ENCODE assay signal across 7 mouse cellular contexts in the genomic region with DNA sequence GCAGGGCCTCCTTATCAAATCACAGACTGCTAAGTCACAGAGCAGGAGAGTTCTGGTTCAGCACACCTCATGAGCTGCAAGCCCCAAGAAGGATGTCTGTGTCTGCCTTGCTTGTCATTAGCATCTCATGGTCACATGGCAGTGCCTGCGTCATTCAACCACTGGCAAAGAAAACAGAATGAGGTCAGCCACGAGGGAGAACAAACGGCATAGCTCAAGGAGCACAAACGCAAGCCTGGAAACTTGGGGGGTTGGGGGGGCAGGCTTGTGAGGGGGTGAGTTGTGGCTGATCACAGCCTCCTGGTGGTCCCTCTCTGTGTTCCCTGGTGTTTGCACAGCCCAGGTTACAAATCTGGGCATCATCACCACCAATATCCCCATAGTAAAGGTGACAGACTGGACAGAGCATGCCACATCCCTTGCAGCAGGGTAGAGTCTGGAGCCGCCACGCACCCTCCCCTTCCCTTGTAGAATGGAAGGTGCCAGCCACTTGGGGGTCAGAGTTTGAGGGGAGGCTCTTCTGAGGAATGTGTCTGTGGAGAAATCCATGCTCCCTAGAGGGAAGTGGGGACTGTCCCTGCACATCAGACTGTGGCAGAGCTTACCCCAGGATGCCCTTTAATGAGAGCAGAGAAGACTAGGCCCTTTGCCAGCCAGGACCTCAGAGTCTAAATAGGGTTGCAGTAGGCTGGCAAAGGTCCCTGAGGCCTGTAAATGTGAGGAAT.
A peak's percentile ranks its signal among the peaks of the same experiment; 100 is the strongest.
DNase-seq lines count a peak whose midpoint lies in the region; ATAC-seq and TF ChIP-seq lines count a peak whose summit lies in the region.

No protein-coding gene starts in this region.

- ATAC-seq in forebrain, postnatal 0 days, result peak; percentile 88
- ATAC-seq in hindbrain, embryonic 12.5 days (ENCODE audit: low FRiP score), result peak; percentile 73
- ATAC-seq in midbrain, embryonic 15.5 days (replicated peaks), result peak; percentile 83

- TF ChIP-seq CTCF in forebrain, postnatal 0 days (IDR thresholded peaks at IDR 0.05; ENCODE audit: low read depth), result no peak

- 18% methylated on average over 6 of the region's 6 CpGs for WGBS in forebrain, postnatal 0 days
- WGBS in hindbrain, embryonic 12.5 days, result 34% methylated on average over 6 of the region's 6 CpGs
- WGBS in midbrain, embryonic 15.5 days, result 28% methylated on average over 6 of the region's 6 CpGs

- H3K4me1 ChIP-seq in forebrain, postnatal 0 days (ENCODE audit: insufficient read depth), result no peaks in the 10 kb centered on the region
- H3K4me1 ChIP-seq in hindbrain, embryonic 12.5 days, result peaks cover 23% of the 10 kb centered on the region
- H3K4me1 ChIP-seq in midbrain, embryonic 15.5 days, result peaks cover 15% of the 10 kb centered on the region

- H3K4me2 ChIP-seq in forebrain, postnatal 0 days (ENCODE audit: low read depth), result no peak overlapping the region
- peak overlapping the region; percentile 13; the same call in 1 of the 2 replicates for H3K4me2 ChIP-seq in hindbrain, embryonic 12.5 days (replicated peaks)
- H3K4me2 ChIP-seq in midbrain, embryonic 15.5 days, result peak overlapping the region; percentile 10; the same call in 1 of the 2 replicates

- H3K4me3 ChIP-seq in forebrain, postnatal 0 days (ENCODE audit: low read depth, low read length), result no peak overlapping the region
- H3K4me3 ChIP-seq in hindbrain, embryonic 12.5 days, result no peak overlapping the region
- H3K4me3 ChIP-seq in midbrain, embryonic 15.5 days, result no peak overlapping the region

- no peaks in the 10 kb centered on the region for H3K27me3 ChIP-seq in forebrain, postnatal 0 days (ENCODE audit: insufficient read depth, low read length)
- H3K27me3 ChIP-seq in hindbrain, embryonic 12.5 days, result no peaks in the 10 kb centered on the region
- no peaks in the 10 kb centered on the region for H3K27me3 ChIP-seq in midbrain, embryonic 15.5 days (replicated peaks)

- H3K27ac ChIP-seq in forebrain, postnatal 0 days (ENCODE audit: low read depth, low read length), result peak overlapping the region; percentile 57
- H3K27ac ChIP-seq in hindbrain, embryonic 12.5 days, result peak overlapping the region; percentile 25; the same call in 1 of the 2 replicates
- peak overlapping the region; percentile 66 for H3K27ac ChIP-seq in midbrain, embryonic 15.5 days

- no peaks in the 10 kb centered on the region for H3K36me3 ChIP-seq in forebrain, postnatal 0 days (ENCODE audit: insufficient read depth)
- no peaks in the 10 kb centered on the region for H3K36me3 ChIP-seq in hindbrain, embryonic 12.5 days
- H3K36me3 ChIP-seq in midbrain, embryonic 15.5 days (replicated peaks), result no peaks in the 10 kb centered on the region

- peak; percentile 85 for DNase-seq in Muller cell, postnatal 12 days (ENCODE audit: inconsistent ontology term)
- DNase-seq in adrenal gland, postnatal 10 days, result peak; percentile 85
- peak; percentile 75 for DNase-seq in forebrain, postnatal 0 days
- peak; percentile 48 to 52 for DNase-seq in layer of hippocampus, postnatal 36 days
- no peak for DNase-seq in c-Kit-positive CD71-positive TER-119-positive erythroid progenitor cells, embryonic 14.5 days (ENCODE audit: low spot score)

- no peaks in the 10 kb centered on the region for H3K9me3 ChIP-seq in forebrain, postnatal 0 days (ENCODE audit: low read length)
- H3K9me3 ChIP-seq in hindbrain, embryonic 12.5 days (replicated peaks), result no peaks in the 10 kb centered on the region
- no peaks in the 10 kb centered on the region for H3K9me3 ChIP-seq in midbrain, embryonic 15.5 days

- H3K9ac ChIP-seq in forebrain, postnatal 0 days, result no peak overlapping the region
- H3K9ac ChIP-seq in hindbrain, embryonic 12.5 days, result no peak overlapping the region; the same call in 1 of the 2 replicates
- H3K9ac ChIP-seq in midbrain, embryonic 15.5 days, result no peak overlapping the region; the same call in 1 of the 2 replicates
